15 mouse cellular contexts compared by ENCODE assay signal in the genomic region with DNA sequence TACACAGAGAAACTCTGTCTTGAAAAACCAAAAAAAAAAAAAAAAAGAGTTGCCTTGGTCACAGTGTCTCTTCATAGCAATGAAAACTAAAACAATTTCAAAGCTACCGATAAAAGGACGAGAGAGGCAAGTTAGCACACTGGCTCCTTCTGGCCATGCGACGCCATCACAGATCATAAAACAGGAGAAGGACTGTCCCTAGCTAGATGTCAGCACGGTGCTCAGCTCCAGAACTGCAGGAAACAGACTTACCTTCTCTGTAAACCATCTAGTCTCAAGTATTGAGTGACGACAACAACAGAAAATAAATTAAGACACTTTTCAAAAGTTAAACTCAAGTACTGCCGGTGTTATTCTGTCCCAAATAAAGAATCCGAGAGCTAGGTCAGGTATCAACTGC.
"Had no signal": no experiment of that assay in that cellular context is flagged by ENCODE, and none has a peak within 500 bp of the region (broad histone marks: within the 10 kb centered on the region; RNA-seq: fewer than 3 reads in every experiment).

No protein-coding gene starts in this region.

- H3K36me3 ChIP-seq: limb, embryonic 13.5 days; liver, embryonic 12.5 days; liver, embryonic 15.5 days; neural tube, embryonic 13.5 days had no signal

- H3K27me3 ChIP-seq: limb, embryonic 13.5 days; neural tube, embryonic 13.5 days had no signal

- H3K4me3 ChIP-seq: limb, embryonic 10.5 days; limb, embryonic 13.5 days; liver, embryonic 12.5 days; liver, embryonic 15.5 days; neural tube, embryonic 13.5 days had no signal

- H3K4me2 ChIP-seq: limb, embryonic 13.5 days; liver, embryonic 12.5 days; liver, embryonic 15.5 days; midbrain, embryonic 11.5 days; neural tube, embryonic 13.5 days had no signal

- H3K9me3 ChIP-seq: liver, embryonic 12.5 days; liver, embryonic 15.5 days; neural tube, embryonic 13.5 days had no signal

- H3K27ac ChIP-seq: limb, embryonic 13.5 days; liver, embryonic 12.5 days; liver, embryonic 15.5 days; neural tube, embryonic 13.5 days; stomach, postnatal 0 days had no signal

- DNase-seq: kidney, adult 2 months; kidney, postnatal 14 days; lung, adult 18-20 months; lung, postnatal 10 days; lung, postnatal 4 days; midbrain, embryonic 14.5 days; retina, postnatal 1 day; right cerebral cortex, postnatal 25 days had no signal

- H3K9ac ChIP-seq: limb, embryonic 13.5 days; liver, embryonic 12.5 days; liver, embryonic 15.5 days; neural tube, embryonic 13.5 days had no signal
